Mouse (Mus musculus) neural tube, embryonic 13.5 days (tissue): Measurements from ENCODE around the gene Olfr295. TPM values are rescaled to one million over a fixed set of nuclear protein-coding genes. Genes with fewer than 3 reads are reported as not detected.

Experiments used
- ATAC-seq: fragments of 200-750 bp; cut with Nextera tagmentation; 2 replicates; pipeline ENCODE4 v1.8.0; 2017; ENCODE audit warnings: low read depth, mild to moderate bottlenecking, moderate TSS enrichment, moderate library complexity
- H3K27ac ChIP-seq: fragments of 300-500 bp; sonication (generic); replicated peaks from 2 replicates; pipeline ENCODE4 v1.5.1; 2015; ENCODE audit warnings: moderate library complexity, mild to moderate bottlenecking, inconsistent platforms
- H3K27me3 ChIP-seq: fragments of 300-500 bp; sonication (generic); 2 replicates; pipeline ENCODE4 v1.6.1; 2015; ENCODE audit warnings: mild to moderate bottlenecking, inconsistent platforms
- H3K36me3 ChIP-seq: fragments of 300-500 bp; sonication (generic); 2 replicates; pipeline ENCODE4 v1.6.1; 2015; ENCODE audit warnings: mild to moderate bottlenecking, inconsistent platforms
- H3K4me1 ChIP-seq: fragments of 300-500 bp; sonication (generic); replicated peaks from 2 replicates; pipeline ENCODE4 v1.6.1; 2015; ENCODE audit warnings: inconsistent platforms
- H3K4me2 ChIP-seq: fragments of 300-500 bp; sonication (generic); 2 replicates; pipeline ENCODE4 v1.6.1; 2015; ENCODE audit warnings: inconsistent platforms, mild to moderate bottlenecking, moderate library complexity
- H3K4me3 ChIP-seq: fragments of 300-500 bp; sonication (generic); 2 replicates; pipeline ENCODE4 v1.5.1; 2015; ENCODE audit warnings: mild to moderate bottlenecking, inconsistent platforms
- H3K9ac ChIP-seq: fragments of 300-500 bp; sonication (generic); 2 replicates; pipeline ENCODE4 v1.6.1; 2015; ENCODE audit warnings: moderate library complexity, mild to moderate bottlenecking, inconsistent platforms
- H3K9me3 ChIP-seq: fragments of 300-500 bp; sonication (generic); 2 replicates; pipeline ENCODE4 v1.6.1; 2016; ENCODE audit warnings: inconsistent platforms
- WGBS: fragments of 180-500 bp; shearing (Covaris S2); methylation state at CpG from one replicate; pipeline ENCODE4 v1.1.7; 2015; 5-methylcytosine and 5-hydroxymethylcytosine counted together
- polyA plus RNA-seq: library from polyadenylated mRNA; unstranded; fragments of >200 nt; fragmentation: Nextera tagmentation; extraction: Ambion mirVana; gene quantifications from 2 replicates; pipeline ENCODE4 v1.2.1, GENCODE M21; 2015

The Olfr295 gene
- polyA plus RNA-seq = not detected in 2 replicates

- H3K9ac ChIP-seq = no peak within 1 kb of the TSS
- no peaks in the 10 kb centered on the region for H3K4me1 ChIP-seq
- H3K36me3 ChIP-seq = no peaks in the 10 kb centered on the region
- no peak within 1 kb of the TSS for H3K27ac ChIP-seq
- no peaks in the 10 kb centered on the region for H3K9me3 ChIP-seq
- H3K4me3 ChIP-seq = no peak within 1 kb of the TSS
- no peak within 1 kb of the TSS for H3K4me2 ChIP-seq
- no peaks in the 10 kb centered on the region for H3K27me3 ChIP-seq
- ATAC-seq = no peak
- WGBS = 85% methylated on average over 2 of the region's 2 CpGs
Measured at GRCm38 (mm10) chr7:86583562-86583961, at the start of gene Olfr295. Gene Olfr295 (plus strand): TSS chr7:86583862.

DNA sequence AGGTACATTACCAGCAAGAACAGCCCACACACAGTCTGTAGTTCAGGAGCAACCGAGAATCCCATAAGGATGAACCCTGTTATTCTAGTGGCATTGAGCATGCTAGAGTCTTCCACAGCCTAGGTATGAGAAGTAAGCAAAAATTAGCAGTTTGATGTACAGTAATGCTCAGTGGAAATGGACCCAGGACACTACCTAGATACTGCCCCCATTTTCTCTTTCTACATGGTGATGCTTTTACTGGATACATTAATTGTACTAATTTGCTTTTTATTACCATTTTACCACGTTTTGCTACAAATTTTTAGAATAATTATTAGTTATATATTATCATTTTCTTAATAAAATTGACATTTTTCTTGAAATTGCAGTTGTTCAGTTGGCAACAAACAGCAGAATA, 32.9 kb downstream of the Olfr295 start, which contains the start of gene Olfr294:
Gene Olfr294 (minus strand): TSS at position 101 of the 400 bp plus-strand sequence.
- Histone ChIP-seq H3K4me1 (no peaks in the 10 kb centered on the region), H3K4me2 (no peak within 1 kb of the TSS), H3K27ac (no peak within 1 kb of the TSS), H3K9me3 (no peaks in the 10 kb centered on the region), H3K4me3 (no peak within 1 kb of the TSS), H3K36me3 (no peaks in the 10 kb centered on the region), H3K9ac (no peak within 1 kb of the TSS), H3K27me3 (no peaks in the 10 kb centered on the region)
- 71% methylated on average over 2 of the region's 2 CpGs for WGBS
- ATAC-seq = no peak

Other genes with a start within 250 kb of the Olfr295 start
- gene Olfr307, start 246.3 kb upstream of the Olfr295 start, polyA plus RNA-seq = not detected in 2 replicates
- gene Olfr305, start 216.9 kb upstream of the Olfr295 start, polyA plus RNA-seq = not detected in 2 replicates
- gene Olfr304, start 197.2 kb upstream of the Olfr295 start, polyA plus RNA-seq = not detected in 2 replicates
- not detected in 2 replicates for gene Olfr303, start 186.1 kb upstream of the Olfr295 start, polyA plus RNA-seq
- gene Olfr301, start 180.0 kb upstream of the Olfr295 start, polyA plus RNA-seq = not detected in 2 replicates
- not detected in 2 replicates for gene Olfr299, start 123.9 kb upstream of the Olfr295 start, polyA plus RNA-seq
- gene Olfr298, start 91.4 kb upstream of the Olfr295 start, polyA plus RNA-seq = not detected in 2 replicates
- not detected in 2 replicates for gene Olfr297, start 63.9 kb upstream of the Olfr295 start, polyA plus RNA-seq
- not detected in 2 replicates for gene Olfr294, start 32.8 kb downstream of the Olfr295 start, polyA plus RNA-seq
- not detected in 2 replicates for gene Olfr293, start 65.2 kb downstream of the Olfr295 start, polyA plus RNA-seq
- gene Olfr292, start 104.5 kb downstream of the Olfr295 start, polyA plus RNA-seq = not detected in 2 replicates
- 0.30 and 0.43 TPM in 2 replicates for gene Folh1, start 192.1 kb downstream of the Olfr295 start, polyA plus RNA-seq
- not detected in 2 replicates for gene Vmn2r77, start 211.2 kb downstream of the Olfr295 start, polyA plus RNA-seq